Mouse (Mus musculus) lung, embryonic 16.5 days (tissue): Measurements from ENCODE around the gene Tulp2. TPM values are rescaled to one million over a fixed set of nuclear protein-coding genes. Genes with fewer than 3 reads are reported as not detected.

Experiments
- ATAC-seq: fragments of 200-750 bp; cut with Nextera tagmentation; 2 replicates; pipeline ENCODE4 v1.8.0; 2017; ENCODE audit warnings: low read depth, mild to moderate bottlenecking, moderate library complexity
- H3K27ac ChIP-seq: fragments of 300-500 bp; sonication (generic); 2 replicates; pipeline ENCODE4 v1.5.1; 2014; ENCODE audit warnings: mild to moderate bottlenecking, control low read depth, low read length
- H3K27me3 ChIP-seq: fragments of 300-500 bp; sonication (generic); 2 replicates; pipeline ENCODE4 v1.6.1; 2014; ENCODE audit warnings: low read depth, low read length, mixed read lengths; ENCODE audit not compliant: control insufficient read depth, insufficient read depth
- H3K36me3 ChIP-seq: fragments of 300-500 bp; sonication (generic); 2 replicates; pipeline ENCODE4 v1.6.1; 2014; ENCODE audit warnings: low read length; ENCODE audit not compliant: control insufficient read depth, insufficient read depth
- H3K4me1 ChIP-seq: fragments of 300-500 bp; sonication (generic); replicated peaks from 2 replicates; pipeline ENCODE4 v1.6.1; 2014; ENCODE audit warnings: low read length, mixed read lengths; ENCODE audit not compliant: control insufficient read depth, insufficient read depth
- H3K4me2 ChIP-seq: fragments of 300-500 bp; sonication (generic); 2 replicates; pipeline ENCODE4 v1.6.1; 2014; ENCODE audit warnings: low read depth, low read length, control low read depth
- H3K4me3 ChIP-seq: fragments of 300-500 bp; sonication (generic); 2 replicates; pipeline ENCODE4 v1.5.1; 2014; ENCODE audit warnings: mild to moderate bottlenecking, low read length, control low read depth
- H3K9ac ChIP-seq: fragments of 300-500 bp; sonication (generic); 2 replicates; pipeline ENCODE4 v1.6.1; 2014; ENCODE audit warnings: low read length, control low read depth
- H3K9me3 ChIP-seq: fragments of 300-500 bp; sonication (generic); 2 replicates; pipeline ENCODE4 v1.6.1; 2016; ENCODE audit warnings: low read length; ENCODE audit not compliant: control insufficient read depth
- WGBS: fragments of 180-500 bp; shearing (Covaris S2); extraction: QIAGEN DNeasy Blood & Tissue Kit; methylation state at CpG from one replicate; pipeline ENCODE4 v1.1.7; 2014; 5-methylcytosine and 5-hydroxymethylcytosine counted together
- polyA plus RNA-seq: library from polyadenylated mRNA; unstranded; fragments of >200 nt; fragmentation: Nextera tagmentation; extraction: Ambion mirVana; gene quantifications from 2 replicates; pipeline ENCODE4 v1.2.1, GENCODE M21; 2015

Gene Tulp2
- polyA plus RNA-seq, 1 experiment from 2014 or later: 0.39 TPM

DNA sequence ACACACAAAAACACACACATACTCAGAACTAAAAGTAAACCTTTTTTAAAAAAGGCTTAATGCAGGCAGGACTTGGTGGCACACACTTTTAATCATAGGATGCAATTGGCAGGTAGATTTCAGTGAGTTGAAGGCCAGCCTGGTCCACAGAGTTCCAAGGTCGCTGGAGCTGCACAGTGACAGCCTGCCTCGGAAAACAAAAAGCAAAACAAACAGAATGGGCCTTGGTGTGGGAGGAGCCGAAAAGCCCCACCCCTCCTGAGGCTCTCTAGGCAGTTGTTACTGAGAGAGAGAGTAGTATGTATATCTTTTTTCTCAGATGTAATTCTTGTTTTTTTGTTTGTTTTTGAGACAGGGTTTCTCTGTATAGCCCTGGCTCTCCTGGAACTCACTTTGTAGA, 9.6 kb downstream of the Tulp2 start:
- 15% methylated on average over 3 of the region's 3 CpGs for WGBS
- H3K4me1 ChIP-seq: 0 out of 2 replicates have a peak, but pooled peaks cover 2% of the 10 kb centered on the region
- peaks cover 20% of the 10 kb centered on the region for H3K36me3 ChIP-seq
- H3K9me3 ChIP-seq: no peaks in the 10 kb centered on the region
- no peak overlapping the region for H3K27ac ChIP-seq
- ATAC-seq: peak; percentile 36; the same call in 1 of the 2 replicates
- no peaks in the 10 kb centered on the region for H3K27me3 ChIP-seq
- H3K4me3 ChIP-seq: no peak overlapping the region
- no peak overlapping the region for H3K9ac ChIP-seq
- H3K4me2 ChIP-seq: peak overlapping the region; percentile 23

DNA sequence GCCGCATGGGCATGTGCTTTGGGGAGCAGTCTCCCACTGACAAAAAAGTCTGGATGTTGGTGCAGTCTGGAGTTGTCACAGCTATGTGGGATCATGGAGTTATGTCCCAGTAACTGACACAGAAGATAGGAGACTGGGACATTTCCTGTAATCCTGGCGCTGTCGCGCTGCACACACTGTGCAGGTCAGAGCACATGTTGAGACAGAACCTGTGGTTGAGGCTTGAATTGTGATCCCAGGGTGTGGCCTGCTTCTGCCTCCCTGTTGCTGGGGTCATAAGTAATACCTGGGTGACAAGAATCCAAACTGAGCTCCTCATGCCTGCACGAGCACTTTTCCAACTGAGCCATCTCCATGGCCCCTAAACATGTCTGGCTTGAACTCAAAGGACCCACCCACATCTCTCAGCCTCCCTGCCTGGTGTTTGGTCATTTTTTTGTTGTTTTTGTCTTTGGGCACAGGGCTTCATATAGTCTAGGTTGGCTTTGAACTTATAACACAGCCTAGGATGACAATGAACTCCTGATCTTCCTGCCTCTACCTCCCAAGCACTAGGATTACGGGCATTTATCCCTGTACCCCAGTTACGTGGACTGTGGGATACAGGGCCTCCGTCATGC, 10.7 kb downstream of the Tulp2 start:
- no peak overlapping the region for H3K4me2 ChIP-seq
- WGBS: 98% methylated on average over 8 of the region's 8 CpGs
- no peaks in the 10 kb centered on the region for H3K9me3 ChIP-seq
- H3K27me3 ChIP-seq: no peaks in the 10 kb centered on the region
- no peak overlapping the region for H3K9ac ChIP-seq
- H3K4me1 ChIP-seq: 0 out of 2 replicates have a peak, but pooled peaks cover 2% of the 10 kb centered on the region
- H3K27ac ChIP-seq: no peak overlapping the region
- no peak overlapping the region for H3K4me3 ChIP-seq
- peaks cover 25% of the 10 kb centered on the region for H3K36me3 ChIP-seq
- no peak for ATAC-seq

DNA sequence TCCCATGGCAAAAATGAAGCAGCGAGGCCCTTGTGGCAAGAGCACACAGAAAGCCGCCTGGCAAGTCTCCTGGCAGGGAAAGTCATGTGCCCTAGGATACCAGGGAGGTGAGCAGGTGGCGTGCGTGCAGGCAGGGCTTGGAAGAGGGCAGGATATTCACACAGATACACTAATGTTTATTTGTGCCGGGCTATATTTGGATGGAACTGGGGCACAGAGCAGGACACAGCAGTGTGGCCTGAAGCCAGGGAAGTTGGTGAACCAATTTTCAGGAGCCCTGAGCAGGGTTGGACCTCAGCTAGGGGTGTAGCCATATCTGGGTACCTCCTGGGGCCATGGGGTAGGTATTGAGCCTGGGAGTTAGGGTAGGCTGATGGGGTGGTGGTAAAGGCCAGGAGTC, 11.3 kb downstream of the Tulp2 start:
- Histone ChIP-seq H3K27me3 (no peaks in the 10 kb centered on the region), H3K36me3 (peaks cover 27% of the 10 kb centered on the region), H3K9ac (no peak overlapping the region), H3K9me3 (no peaks in the 10 kb centered on the region), H3K4me1 (0 out of 2 replicates have a peak, but pooled peaks cover 2% of the 10 kb centered on the region), H3K27ac (no peak overlapping the region), H3K4me2 (no peak overlapping the region), H3K4me3 (no peak overlapping the region)
- 83% methylated on average over 5 of the region's 5 CpGs for WGBS
- ATAC-seq: no peak

DNA sequence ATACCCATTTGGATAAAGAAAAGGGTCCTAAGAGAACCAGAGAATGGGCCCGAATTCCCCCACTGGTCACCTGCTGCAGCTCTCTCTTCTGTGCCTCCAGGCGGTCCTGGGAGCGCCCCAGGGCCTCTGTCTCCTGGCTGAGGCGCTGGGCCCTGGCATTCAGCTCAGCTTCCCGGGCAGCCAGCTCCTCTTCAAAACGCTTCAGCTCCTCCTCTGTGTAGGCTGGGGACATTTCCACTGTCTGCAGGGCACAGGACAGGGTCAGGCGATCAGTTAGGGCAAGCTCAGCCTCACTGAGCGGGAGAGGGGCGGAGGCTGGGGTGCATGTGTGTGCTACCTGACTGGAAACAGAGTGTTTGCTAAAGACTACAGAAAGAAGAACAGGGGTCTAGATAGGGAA, 12.9 kb downstream of the Tulp2 start:
- Histone ChIP-seq H3K4me3 (no peak overlapping the region), H3K36me3 (peaks cover 33% of the 10 kb centered on the region), H3K4me1 (0 out of 2 replicates have a peak, but pooled peaks cover 2% of the 10 kb centered on the region), H3K9me3 (no peaks in the 10 kb centered on the region), H3K9ac (no peak overlapping the region), H3K27ac (no peak overlapping the region), H3K27me3 (no peaks in the 10 kb centered on the region), H3K4me2 (no peak overlapping the region)
- no peak for ATAC-seq
- WGBS: 87% methylated on average over 9 of the region's 9 CpGs

DNA sequence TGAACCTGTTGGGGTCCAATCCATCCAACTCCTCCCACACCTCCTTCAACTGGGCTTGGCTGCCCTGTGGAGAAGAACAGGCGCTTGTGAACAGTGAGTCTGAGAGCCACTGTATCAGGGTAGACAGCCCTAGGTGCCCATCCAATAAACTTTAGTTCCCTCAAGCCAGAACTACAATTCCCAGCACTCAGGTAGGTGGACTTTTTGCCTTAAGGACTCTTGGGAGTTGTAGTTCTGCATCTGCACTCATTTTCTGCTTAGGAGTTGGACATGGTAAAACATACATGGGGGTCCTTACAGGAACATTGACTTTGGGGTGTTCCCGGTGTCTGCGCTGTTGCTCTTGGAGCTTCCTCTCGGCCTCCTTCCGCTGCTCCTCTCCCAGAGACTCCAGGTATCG, 16.8 kb downstream of the Tulp2 start:
- ATAC-seq: no peak

DNA sequence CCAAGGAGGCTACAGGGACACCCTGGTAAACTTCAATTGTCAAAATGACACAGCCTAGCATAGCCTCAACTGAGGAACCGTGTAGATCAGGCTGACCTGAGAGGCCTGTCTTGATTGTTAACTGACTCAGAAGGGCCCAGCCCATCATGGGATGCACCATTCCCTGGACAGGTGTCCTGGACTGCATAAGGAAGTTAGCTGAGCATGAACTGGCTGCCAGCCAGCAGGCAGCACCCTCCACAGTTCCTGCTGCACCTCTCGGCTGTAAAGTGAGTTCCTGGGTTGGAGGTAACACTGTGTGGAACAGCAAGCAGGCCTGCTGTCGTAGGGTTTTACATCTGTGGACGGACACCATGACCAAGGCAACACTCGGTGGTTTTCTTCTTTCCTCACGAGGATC, 25.9 kb downstream of the Tulp2 start:
- Histone ChIP-seq H3K4me1 (peaks cover 8% of the 10 kb centered on the region), H3K27ac (no peak overlapping the region), H3K9ac (no peak overlapping the region), H3K4me2 (no peak overlapping the region), H3K36me3 (peaks cover 14% of the 10 kb centered on the region), H3K9me3 (no peaks in the 10 kb centered on the region), H3K4me3 (no peak overlapping the region), H3K27me3 (no peaks in the 10 kb centered on the region)
- WGBS: 81% methylated on average over 6 of the region's 6 CpGs
- ATAC-seq: no peak

More for the DNA sequence above, 16.8 kb downstream of the Tulp2 start:
- no peaks in the 10 kb centered on the region for H3K9me3 ChIP-seq
- H3K4me2 ChIP-seq: no peak overlapping the region
- WGBS: 95% methylated on average over 6 of the region's 6 CpGs
- no peaks in the 10 kb centered on the region for H3K27me3 ChIP-seq
- no peak overlapping the region for H3K4me3 ChIP-seq
- H3K36me3 ChIP-seq: peaks cover 47% of the 10 kb centered on the region
- no peak overlapping the region for H3K9ac ChIP-seq
- no peaks in the 10 kb centered on the region for H3K4me1 ChIP-seq
- H3K27ac ChIP-seq: no peak overlapping the region

DNA sequence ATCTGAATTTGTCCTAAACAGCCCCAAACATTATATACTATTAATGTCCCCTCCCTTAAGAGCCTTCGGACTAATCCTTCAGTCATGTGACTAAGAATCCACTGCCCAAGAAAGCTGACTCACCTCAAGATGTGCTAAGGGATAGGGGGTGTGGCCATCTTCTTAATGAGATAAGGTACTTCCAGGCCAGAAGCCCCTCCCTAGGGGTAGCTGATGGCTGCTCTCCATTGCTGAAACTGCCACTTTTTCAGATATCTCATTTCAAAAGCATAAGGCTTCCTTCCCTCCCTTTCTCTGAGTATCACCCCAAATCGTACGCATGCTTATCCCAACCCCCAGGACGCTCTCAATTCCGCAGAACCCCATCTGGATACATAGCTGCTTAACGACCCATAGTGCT, 26.9 kb downstream of the Tulp2 start:
- H3K4me1 ChIP-seq: peaks cover 8% of the 10 kb centered on the region
- 86% methylated on average over 6 of the region's 6 CpGs for WGBS
- no peak overlapping the region for H3K27ac ChIP-seq
- no peaks in the 10 kb centered on the region for H3K27me3 ChIP-seq
- peaks cover 11% of the 10 kb centered on the region for H3K36me3 ChIP-seq
- H3K9me3 ChIP-seq: no peaks in the 10 kb centered on the region
- no peak overlapping the region for H3K4me3 ChIP-seq
- H3K4me2 ChIP-seq: peak overlapping the region; percentile 91; the same call in 1 of the 2 replicates
- no peak overlapping the region for H3K9ac ChIP-seq
- no peak for ATAC-seq

DNA sequence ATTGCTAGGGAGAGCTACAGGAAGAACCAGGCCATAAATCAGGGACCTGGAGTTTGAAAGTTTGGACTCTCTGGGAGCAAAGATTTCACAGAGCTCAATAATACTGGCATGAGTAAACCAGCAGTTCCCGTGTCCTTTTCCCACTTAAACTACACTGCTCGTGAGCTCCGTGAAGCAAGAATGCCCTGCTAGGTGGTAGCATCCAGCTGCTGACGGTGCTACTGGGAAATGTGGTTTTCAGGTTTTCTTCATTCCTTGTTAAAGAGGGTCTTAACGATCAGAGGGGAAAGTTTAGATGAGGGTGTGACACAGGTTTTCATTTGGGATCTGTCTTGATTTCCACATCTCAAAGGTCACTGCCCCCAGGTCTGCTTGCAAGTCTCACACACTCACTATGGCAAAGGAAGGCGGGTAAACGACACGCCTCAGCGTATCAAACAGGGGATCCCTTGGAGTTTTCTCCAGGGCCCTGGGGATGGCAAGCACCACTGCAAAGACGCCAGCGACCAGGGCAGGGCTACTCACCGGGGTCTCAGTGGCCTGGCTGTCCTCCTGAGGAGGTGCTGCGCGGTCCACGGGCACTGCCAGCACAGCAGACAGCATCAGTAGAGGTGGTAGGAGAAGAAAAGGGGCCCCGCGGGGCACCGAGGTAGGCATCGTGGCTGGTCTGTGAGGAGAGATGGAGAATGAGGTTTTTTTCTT, 27.7 kb downstream of the Tulp2 start:
- Histone ChIP-seq H3K4me1 (peaks cover 8% of the 10 kb centered on the region), H3K4me3 (peak overlapping the region; percentile 89), H3K27me3 (no peaks in the 10 kb centered on the region), H3K9me3 (no peaks in the 10 kb centered on the region), H3K4me2 (peak overlapping the region; percentile 91), H3K9ac (peak overlapping the region; percentile 92), H3K36me3 (peaks cover 11% of the 10 kb centered on the region), H3K27ac (no peak overlapping the region)
- 21% methylated on average over 19 of the region's 19 CpGs for WGBS
- ATAC-seq: peak; percentile 27

DNA sequence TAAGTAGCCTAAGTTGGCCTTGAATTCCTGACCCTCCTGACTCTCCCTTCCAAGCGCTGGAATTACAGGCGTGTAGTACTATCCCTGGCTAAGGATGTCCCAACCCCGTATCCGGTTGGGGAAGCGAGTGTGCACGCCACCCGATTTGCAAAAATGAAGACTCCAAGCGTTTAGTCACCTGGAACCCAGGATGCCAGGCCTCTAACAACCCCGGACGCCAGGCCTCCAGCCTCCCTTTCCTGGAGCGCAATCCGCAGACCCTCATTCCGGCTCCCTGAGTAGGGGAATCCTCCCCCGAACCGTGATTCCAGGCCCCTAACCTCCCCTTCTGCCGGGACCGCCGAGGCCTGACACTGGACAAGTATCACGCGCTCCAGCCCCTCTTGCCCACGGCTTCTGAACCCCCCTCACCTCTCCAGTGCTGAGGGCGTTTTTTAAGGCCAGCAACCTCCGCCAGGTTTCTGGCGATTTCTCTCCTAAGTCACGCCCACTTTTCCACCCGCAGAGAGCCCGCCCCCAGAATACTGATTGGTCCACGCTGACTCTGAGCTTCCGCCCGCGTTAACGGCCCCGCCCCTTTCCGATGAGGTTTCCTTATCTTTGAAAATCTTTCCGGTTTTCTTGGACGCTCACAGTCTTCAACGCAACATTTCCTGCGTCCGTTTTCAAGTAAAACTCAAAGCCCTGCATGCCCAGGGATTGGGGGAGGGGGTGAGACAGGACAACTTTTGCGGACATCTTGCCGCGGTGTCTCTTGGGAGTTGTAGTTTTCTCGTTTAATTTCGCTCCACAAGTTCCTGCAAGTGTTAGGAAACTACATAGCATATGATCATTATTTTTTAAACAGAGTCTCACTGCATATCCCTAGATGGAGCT, 28.5 kb downstream of the Tulp2 start, which contains the start of gene Nucb1:
Nucb1 (minus strand) TSS at position 495 of the 876 bp plus-strand sequence.
- ATAC-seq: peak; percentile 94
- Histone ChIP-seq H3K36me3 (peaks cover 11% of the 10 kb centered on the region), H3K27me3 (no peaks in the 10 kb centered on the region), H3K9ac (peak within 1 kb of the TSS; percentile 92), H3K9me3 (no peaks in the 10 kb centered on the region), H3K4me3 (peak within 1 kb of the TSS; percentile 89), H3K4me2 (peak within 1 kb of the TSS; percentile 91), H3K27ac (peak within 1 kb of the TSS; percentile 97), H3K4me1 (peaks cover 8% of the 10 kb centered on the region)
- under 1% methylated on average over 44 of the region's 44 CpGs for WGBS
